Mouse (Mus musculus) myocyte (in vitro differentiated cells): ENCODE measurements around the gene Apaf1.

Source experiments
- CEBPB ChIP-seq: IDR thresholded peaks from 2 replicates; pipeline ENCODE4 v1.6.1; 2011; ENCODE audit warnings: mild to moderate bottlenecking, moderate library complexity; ENCODE audit not compliant: poor library complexity, insufficient read depth, severe bottlenecking
- MAX ChIP-seq: IDR thresholded peaks from one replicate; pipeline ENCODE4 v1.6.1; 2011; ENCODE audit warnings: low read depth, mild to moderate bottlenecking, control low read depth
- MYOD1 ChIP-seq, 3 experiments: IDR thresholded peaks; one replicate each; pipeline ENCODE4 v1.6.1; 2011; ENCODE audit warnings: control low read depth in 2 of 3, low read depth in 2 of 3, mild to moderate bottlenecking in 2 of 3, moderate library complexity in 1 of 3; ENCODE audit not compliant: insufficient read length in 2 of 3, control insufficient read depth in 1 of 3
- MYOG ChIP-seq, 3 experiments: IDR thresholded peaks; one replicate each; pipeline ENCODE4 v1.6.1; 2011; ENCODE audit warnings: control low read depth in 2 of 3, low read depth in 2 of 3, mild to moderate bottlenecking in 2 of 3; ENCODE audit not compliant: insufficient read length in 2 of 3, control insufficient read depth in 1 of 3, insufficient read depth in 1 of 3
- POLR2A ChIP-seq: IDR thresholded peaks from one replicate; pipeline ENCODE4 v1.6.1; 2011; ENCODE audit warnings: low read depth, mild to moderate bottlenecking, control low read depth, moderate library complexity; ENCODE audit not compliant: insufficient read length
- POLR2AphosphoS2 ChIP-seq: IDR thresholded peaks from one replicate; pipeline ENCODE4 v1.6.1; 2011; ENCODE audit warnings: low read depth, control low read depth; ENCODE audit not compliant: insufficient read length
- REST ChIP-seq: IDR thresholded peaks from one replicate; pipeline ENCODE4 v1.6.1; 2011; ENCODE audit warnings: mild to moderate bottlenecking, control low read depth, moderate library complexity; ENCODE audit not compliant: insufficient read depth, insufficient read length
- SRF ChIP-seq: IDR thresholded peaks from one replicate; pipeline ENCODE4 v1.6.1; 2011; ENCODE audit warnings: low read depth; ENCODE audit not compliant: control insufficient read depth, insufficient read length
- TCF12 ChIP-seq: IDR thresholded peaks from one replicate; pipeline ENCODE4 v1.6.1; 2011; ENCODE audit warnings: mild to moderate bottlenecking, control low read depth; ENCODE audit not compliant: poor library complexity, insufficient read depth, severe bottlenecking
- USF1 ChIP-seq: IDR thresholded peaks from one replicate; pipeline ENCODE4 v1.6.1; 2011; ENCODE audit warnings: low read depth, mild to moderate bottlenecking, control low read depth, moderate library complexity

DNA sequence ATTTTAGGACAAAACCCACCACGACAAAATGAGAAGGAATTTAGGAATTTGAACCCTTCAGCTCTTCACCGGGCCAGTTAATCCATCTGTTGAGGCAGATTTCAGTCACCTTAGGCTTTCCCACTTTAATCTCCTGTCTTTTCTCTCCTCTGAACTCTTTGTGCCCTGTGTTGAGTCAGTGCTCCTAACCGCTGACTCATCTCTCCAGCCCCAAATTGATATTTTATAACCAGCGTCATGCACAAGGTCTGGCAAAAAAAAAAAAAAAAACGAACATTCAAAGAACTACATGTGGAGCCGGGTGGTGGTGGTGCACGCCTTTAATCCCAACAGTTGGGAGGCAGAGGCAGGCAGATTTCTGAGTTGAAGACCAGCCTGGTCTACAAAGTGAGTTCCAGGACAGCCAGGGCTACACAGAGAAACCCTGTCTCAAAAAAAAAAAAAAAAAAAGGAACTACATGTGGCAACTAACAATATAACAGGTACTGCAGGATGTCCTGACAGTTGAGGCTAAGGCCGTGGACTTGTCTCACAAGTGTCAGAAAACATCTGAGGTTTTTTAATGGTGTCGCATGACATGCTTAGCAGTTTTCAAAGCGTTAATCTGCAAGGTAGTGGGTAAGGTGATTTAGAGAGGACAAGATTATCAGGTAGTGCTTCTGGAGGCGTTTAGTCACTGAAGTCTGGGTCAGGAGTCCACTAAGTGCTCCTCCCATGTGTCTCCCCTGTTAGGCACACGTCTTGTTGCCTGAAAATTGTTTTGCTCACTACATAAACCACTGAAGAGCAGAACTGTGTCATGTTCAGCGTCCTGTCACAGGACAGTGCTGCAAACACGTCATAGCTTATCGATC lies 11.9 kb upstream of the Apaf1 start:
- TF ChIP-seq USF1 (no peak), POLR2AphosphoS2 (no peak), POLR2A (no peak), TCF12 (no peak), MYOG (IDR thresholded peaks at IDR 0.05; ENCODE audit: control insufficient read depth in 1 of 3, insufficient read depth in 1 of 3, insufficient read length in 2 of 3, low read depth in 2 of 3) (no peak), SRF (no peak), MYOD1 (IDR thresholded peaks at IDR 0.05; ENCODE audit: control insufficient read depth in 1 of 3, insufficient read length in 2 of 3, low read depth in 2 of 3) (no peak), MAX (no peak), REST (no peak), CEBPB (no peak)
